Mouse (Mus musculus) midbrain, embryonic 16.5 days (tissue): ENCODE results near the gene Dnah6. TPM values are rescaled to one million over a fixed set of nuclear protein-coding genes. Genes with fewer than 3 reads are reported as not detected.

Source experiments
- ATAC-seq: fragments of 200-750 bp; cut with Nextera tagmentation; 2 replicates; pipeline ENCODE4 v1.8.0; 2017; ENCODE audit warnings: moderate TSS enrichment
- H3K27ac ChIP-seq: fragments of 300-500 bp; sonication (generic); 2 replicates; pipeline ENCODE4 v1.5.1; 2014; ENCODE audit warnings: mild to moderate bottlenecking, low read length, mixed read lengths
- H3K27me3 ChIP-seq: fragments of 300-500 bp; sonication (generic); 2 replicates; pipeline ENCODE4 v1.6.1; 2014; ENCODE audit warnings: low read depth, low read length, mixed read lengths; ENCODE audit not compliant: control insufficient read depth, insufficient read depth
- H3K36me3 ChIP-seq: fragments of 300-500 bp; sonication (generic); 2 replicates; pipeline ENCODE4 v1.6.1; 2014; ENCODE audit warnings: mild to moderate bottlenecking, low read length, moderate library complexity, mixed read lengths; ENCODE audit not compliant: control insufficient read depth, insufficient read depth
- H3K4me1 ChIP-seq: fragments of 300-500 bp; sonication (generic); 2 replicates; pipeline ENCODE4 v1.6.1; 2014; ENCODE audit warnings: mild to moderate bottlenecking, low read length, mixed read lengths; ENCODE audit not compliant: control insufficient read depth, insufficient read depth
- H3K4me2 ChIP-seq: fragments of 300-500 bp; sonication (generic); 2 replicates; pipeline ENCODE4 v1.6.1; 2014; ENCODE audit warnings: mild to moderate bottlenecking, low read length, mixed read lengths
- H3K4me3 ChIP-seq: fragments of 300-500 bp; sonication (generic); 2 replicates; pipeline ENCODE4 v1.5.1; 2014; ENCODE audit warnings: low read depth, mild to moderate bottlenecking, low read length, moderate library complexity, mixed read lengths
- H3K9ac ChIP-seq: fragments of 300-500 bp; sonication (generic); 2 replicates; pipeline ENCODE4 v1.6.1; 2014; ENCODE audit warnings: low read depth, low read length, mixed read lengths
- H3K9me3 ChIP-seq: fragments of 300-500 bp; sonication (generic); replicated peaks from 2 replicates; pipeline ENCODE4 v1.6.1; 2014; ENCODE audit warnings: mild to moderate bottlenecking, low read length, mixed read lengths; ENCODE audit not compliant: control insufficient read depth, poor library complexity, severe bottlenecking
- WGBS: fragments of 180-500 bp; shearing (Covaris S2); extraction: QIAGEN DNeasy Blood & Tissue Kit; methylation state at CpG from one replicate; pipeline ENCODE4 v1.1.7; 2014; 5-methylcytosine and 5-hydroxymethylcytosine counted together
- polyA plus RNA-seq: library from polyadenylated mRNA; unstranded; fragments of >200 nt; fragmentation: Nextera tagmentation; extraction: Ambion mirVana; gene quantifications from 2 replicates; pipeline ENCODE4 v1.2.1, GENCODE M21; 2015

Dnah6 gene
- polyA plus RNA-seq, 1 experiment from 2014 or later = 0.36 TPM

- no peak overlapping the region for H3K4me3 ChIP-seq
These were observed 138.9 kb downstream of the Dnah6 start for GRCm38 (mm10) chr6:73082571-73082970.

GRCm38 (mm10) chr6:73072093-73072786, 149.2 kb downstream of the Dnah6 start:
- no peak overlapping the region for H3K4me3 ChIP-seq
- H3K27me3 ChIP-seq = no peaks in the 10 kb centered on the region
- H3K4me1 ChIP-seq = no peaks in the 10 kb centered on the region
- H3K9me3 ChIP-seq = no peaks in the 10 kb centered on the region
- no peak overlapping the region for H3K27ac ChIP-seq
- WGBS = 83% methylated on average over 3 of the region's 3 CpGs
- H3K4me2 ChIP-seq = no peak overlapping the region
- H3K36me3 ChIP-seq = no peaks in the 10 kb centered on the region
- no peak for ATAC-seq
- H3K9ac ChIP-seq = no peak overlapping the region

More at GRCm38 (mm10) chr6:73082571-73082970, 138.9 kb downstream of the Dnah6 start:
- Histone ChIP-seq H3K4me1 (no peaks in the 10 kb centered on the region), H3K9me3 (0 out of 2 replicates have a peak, but pooled peaks cover 5% of the 10 kb centered on the region), H3K36me3 (no peaks in the 10 kb centered on the region), H3K4me2 (no peak overlapping the region), H3K27ac (no peak overlapping the region), H3K27me3 (no peaks in the 10 kb centered on the region), H3K9ac (no peak overlapping the region)
- ATAC-seq = no peak
- 97% methylated on average over 9 of the region's 9 CpGs for WGBS

DNA sequence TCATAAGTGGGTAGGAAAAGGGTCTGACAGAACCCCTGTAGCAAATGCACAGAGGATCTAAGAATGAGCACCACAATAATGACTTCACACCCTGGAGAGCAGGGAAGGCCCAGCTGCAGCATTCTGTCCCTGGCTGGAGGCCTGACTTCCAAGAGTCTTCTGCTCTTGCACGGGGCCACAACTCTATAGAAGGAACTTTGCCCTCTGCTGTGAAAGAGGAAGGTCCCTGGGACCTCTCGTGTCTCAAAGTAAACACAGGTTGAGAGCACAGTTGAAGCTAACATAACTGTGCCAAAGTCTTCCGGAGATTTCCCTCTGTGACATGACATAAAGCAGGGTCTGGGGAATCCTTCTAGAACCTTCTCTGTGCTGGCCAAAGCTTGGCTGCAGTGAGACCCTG, 150.2 kb downstream of the Dnah6 start:
- Histone ChIP-seq H3K4me2 (no peak overlapping the region), H3K27ac (no peak overlapping the region), H3K27me3 (no peaks in the 10 kb centered on the region), H3K9ac (no peak overlapping the region), H3K9me3 (no peaks in the 10 kb centered on the region), H3K4me1 (no peaks in the 10 kb centered on the region), H3K4me3 (no peak overlapping the region), H3K36me3 (no peaks in the 10 kb centered on the region)
- 78% methylated on average over 3 of the region's 3 CpGs for WGBS
- no peak for ATAC-seq

- H3K9me3 ChIP-seq = no peaks in the 10 kb centered on the region
- H3K36me3 ChIP-seq = no peaks in the 10 kb centered on the region
- 83% methylated on average over 6 of the region's 6 CpGs for WGBS
- no peak overlapping the region for H3K9ac ChIP-seq
- H3K4me3 ChIP-seq = no peak overlapping the region
- H3K27me3 ChIP-seq = no peaks in the 10 kb centered on the region
- no peak overlapping the region for H3K4me2 ChIP-seq
- no peak overlapping the region for H3K27ac ChIP-seq
- ATAC-seq = no peak
- H3K4me1 ChIP-seq = no peaks in the 10 kb centered on the region
These were observed 150.8 kb downstream of the Dnah6 start for GRCm38 (mm10) chr6:73070663-73071062.

GRCm38 (mm10) chr6:73064551-73064950, 156.9 kb downstream of the Dnah6 start:
- no peaks in the 10 kb centered on the region for H3K36me3 ChIP-seq
- no peaks in the 10 kb centered on the region for H3K27me3 ChIP-seq
- H3K4me2 ChIP-seq = no peak overlapping the region
- no peak overlapping the region for H3K4me3 ChIP-seq
- 65% methylated on average over 3 of the region's 3 CpGs for WGBS
- no peaks in the 10 kb centered on the region for H3K9me3 ChIP-seq
- ATAC-seq = no peak
- H3K9ac ChIP-seq = no peak overlapping the region
- H3K27ac ChIP-seq = no peak overlapping the region
- H3K4me1 ChIP-seq = no peaks in the 10 kb centered on the region

GRCm38 (mm10) chr6:73059596-73060121, 161.8 kb downstream of the Dnah6 start:
- Histone ChIP-seq H3K9me3 (no peaks in the 10 kb centered on the region), H3K36me3 (no peaks in the 10 kb centered on the region), H3K27ac (no peak overlapping the region), H3K9ac (no peak overlapping the region), H3K4me1 (no peaks in the 10 kb centered on the region), H3K27me3 (no peaks in the 10 kb centered on the region), H3K4me3 (no peak overlapping the region), H3K4me2 (no peak overlapping the region)
- ATAC-seq = no peak
- 91% methylated on average over 7 of the region's 7 CpGs for WGBS

- H3K4me3 ChIP-seq = no peak overlapping the region
- no peak overlapping the region for H3K4me2 ChIP-seq
- no peaks in the 10 kb centered on the region for H3K36me3 ChIP-seq
- ATAC-seq = no peak
- no peaks in the 10 kb centered on the region for H3K9me3 ChIP-seq
- no peaks in the 10 kb centered on the region for H3K4me1 ChIP-seq
- H3K27ac ChIP-seq = no peak overlapping the region
- 90% methylated on average over 4 of the region's 4 CpGs for WGBS
- no peaks in the 10 kb centered on the region for H3K27me3 ChIP-seq
- no peak overlapping the region for H3K9ac ChIP-seq
These were observed 162.3 kb downstream of the Dnah6 start for GRCm38 (mm10) chr6:73059162-73059561.

DNA sequence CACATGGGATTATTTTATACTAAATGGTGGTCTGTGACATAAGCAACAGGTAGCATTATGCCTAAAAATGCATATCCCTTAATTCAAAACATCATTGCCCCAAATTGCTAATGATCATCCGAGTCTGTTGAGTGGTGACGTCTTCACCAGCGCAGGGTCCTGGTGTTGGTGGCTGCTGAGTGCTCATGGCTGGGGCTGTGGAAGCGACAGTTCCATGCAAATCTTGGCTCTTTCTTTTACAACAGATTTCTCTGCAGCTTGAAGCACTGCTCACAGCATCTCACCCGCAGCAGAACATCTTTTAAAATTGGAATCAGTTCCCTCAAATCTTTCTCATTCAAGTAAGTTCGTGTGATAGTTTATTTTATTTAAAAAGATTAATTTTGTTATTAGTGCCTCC, 166.1 kb downstream of the Dnah6 start:
- Histone ChIP-seq H3K27ac (no peak overlapping the region), H3K4me2 (no peak overlapping the region), H3K9me3 (no peaks in the 10 kb centered on the region), H3K4me1 (no peaks in the 10 kb centered on the region), H3K27me3 (no peaks in the 10 kb centered on the region), H3K36me3 (no peaks in the 10 kb centered on the region), H3K9ac (no peak overlapping the region), H3K4me3 (no peak overlapping the region)
- ATAC-seq = no peak
- WGBS = 92% methylated on average over 6 of the region's 6 CpGs

GRCm38 (mm10) chr6:73054807-73055206, 166.6 kb downstream of the Dnah6 start:
- Histone ChIP-seq H3K27ac (no peak overlapping the region), H3K36me3 (no peaks in the 10 kb centered on the region), H3K9ac (no peak overlapping the region), H3K4me2 (no peak overlapping the region), H3K4me1 (no peaks in the 10 kb centered on the region), H3K4me3 (no peak overlapping the region), H3K9me3 (no peaks in the 10 kb centered on the region), H3K27me3 (no peaks in the 10 kb centered on the region)
- no peak for ATAC-seq
- WGBS = 93% methylated on average over 6 of the region's 6 CpGs
